Mouse (Mus musculus) neural tube, embryonic 13.5 days (tissue): Measurements from ENCODE around the gene Zbtb42. TPM values are rescaled to one million over a fixed set of nuclear protein-coding genes. Genes with fewer than 3 reads are reported as not detected.

ENCODE experiments used
- ATAC-seq: fragments of 200-750 bp; cut with Nextera tagmentation; 2 replicates; pipeline ENCODE4 v1.8.0; 2017; ENCODE audit warnings: low read depth, mild to moderate bottlenecking, moderate TSS enrichment, moderate library complexity
- H3K27ac ChIP-seq: fragments of 300-500 bp; sonication (generic); replicated peaks from 2 replicates; pipeline ENCODE4 v1.5.1; 2015; ENCODE audit warnings: moderate library complexity, mild to moderate bottlenecking, inconsistent platforms
- H3K27me3 ChIP-seq: fragments of 300-500 bp; sonication (generic); 2 replicates; pipeline ENCODE4 v1.6.1; 2015; ENCODE audit warnings: mild to moderate bottlenecking, inconsistent platforms
- H3K36me3 ChIP-seq: fragments of 300-500 bp; sonication (generic); 2 replicates; pipeline ENCODE4 v1.6.1; 2015; ENCODE audit warnings: mild to moderate bottlenecking, inconsistent platforms
- H3K4me1 ChIP-seq: fragments of 300-500 bp; sonication (generic); replicated peaks from 2 replicates; pipeline ENCODE4 v1.6.1; 2015; ENCODE audit warnings: inconsistent platforms
- H3K4me2 ChIP-seq: fragments of 300-500 bp; sonication (generic); 2 replicates; pipeline ENCODE4 v1.6.1; 2015; ENCODE audit warnings: inconsistent platforms, mild to moderate bottlenecking, moderate library complexity
- H3K4me3 ChIP-seq: fragments of 300-500 bp; sonication (generic); 2 replicates; pipeline ENCODE4 v1.5.1; 2015; ENCODE audit warnings: mild to moderate bottlenecking, inconsistent platforms
- H3K9ac ChIP-seq: fragments of 300-500 bp; sonication (generic); 2 replicates; pipeline ENCODE4 v1.6.1; 2015; ENCODE audit warnings: moderate library complexity, mild to moderate bottlenecking, inconsistent platforms
- H3K9me3 ChIP-seq: fragments of 300-500 bp; sonication (generic); 2 replicates; pipeline ENCODE4 v1.6.1; 2016; ENCODE audit warnings: inconsistent platforms
- WGBS: fragments of 180-500 bp; shearing (Covaris S2); methylation state at CpG from one replicate; pipeline ENCODE4 v1.1.7; 2015; 5-methylcytosine and 5-hydroxymethylcytosine counted together
- polyA plus RNA-seq: library from polyadenylated mRNA; unstranded; fragments of >200 nt; fragmentation: Nextera tagmentation; extraction: Ambion mirVana; gene quantifications from 2 replicates; pipeline ENCODE4 v1.2.1, GENCODE M21; 2015

Zbtb42 gene
- polyA plus RNA-seq, 1 experiment from 2014 or later, result 2.1 TPM

DNA sequence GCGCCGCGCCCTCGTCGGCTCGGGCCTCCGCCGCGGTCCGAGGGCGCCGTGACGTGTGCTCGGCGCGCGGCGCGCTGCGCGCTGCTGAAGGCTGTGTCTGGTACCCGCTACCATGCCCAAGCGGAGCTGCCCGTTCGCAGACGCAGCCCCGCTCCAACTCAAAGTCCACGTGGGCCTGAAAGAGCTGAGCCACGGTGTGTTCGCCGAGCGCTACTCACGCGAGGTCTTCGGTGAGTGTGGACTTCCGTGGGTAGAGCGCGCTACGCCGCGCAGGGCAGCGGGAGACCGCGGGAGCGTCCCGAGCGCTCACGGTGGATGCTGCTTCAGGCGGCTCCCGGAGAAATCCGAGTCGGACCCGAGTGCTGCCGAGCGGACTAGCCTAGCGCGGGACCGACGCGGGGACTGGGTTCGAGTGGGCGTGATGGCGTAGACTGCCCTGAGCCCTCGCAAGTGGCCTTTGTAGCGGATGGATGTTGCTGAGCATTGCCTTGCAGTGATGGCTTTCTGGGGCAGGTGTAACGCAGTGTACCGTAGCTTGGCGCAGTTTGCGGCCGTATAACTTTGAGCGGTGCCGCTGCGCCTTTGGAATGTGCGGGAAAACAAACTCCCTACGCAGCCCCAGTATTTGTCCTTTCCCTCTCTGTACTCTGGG lies 33.6 kb upstream of the Zbtb42 start:
- peak overlapping the region; percentile 93 for H3K4me2 ChIP-seq
- ATAC-seq, result no peak
- H3K4me1 ChIP-seq, result peaks cover 28% of the 10 kb centered on the region
- peak overlapping the region; percentile 69 for H3K4me3 ChIP-seq
- no peaks in the 10 kb centered on the region for H3K9me3 ChIP-seq
- H3K27me3 ChIP-seq, result no peaks in the 10 kb centered on the region
- under 1% methylated on average over 75 of the region's 75 CpGs for WGBS
- H3K9ac ChIP-seq, result peak overlapping the region; percentile 76
- peaks cover 29% of the 10 kb centered on the region for H3K36me3 ChIP-seq
- H3K27ac ChIP-seq, result peak overlapping the region; percentile 82

DNA sequence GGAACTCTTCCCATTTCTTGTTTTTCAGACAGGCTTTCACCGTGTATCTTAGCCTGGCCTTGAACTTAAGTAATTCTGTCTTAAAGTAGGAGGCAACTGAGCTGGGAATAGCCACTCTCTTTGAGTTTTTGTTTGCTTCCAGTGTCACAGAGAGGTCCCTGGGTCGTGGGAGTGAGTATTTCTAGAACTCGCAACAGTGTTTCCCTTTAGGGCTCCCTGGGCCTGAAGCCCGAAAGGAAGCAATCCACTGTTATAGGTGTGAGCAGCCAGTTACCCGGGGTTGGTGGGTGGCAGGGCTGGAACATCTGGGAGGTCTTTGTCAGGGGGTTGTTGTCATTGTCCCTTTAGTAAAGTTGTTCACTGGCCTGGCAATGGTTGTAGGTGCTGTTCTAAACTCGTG lies 32.5 kb upstream of the Zbtb42 start:
- Histone ChIP-seq H3K4me2 (peak overlapping the region; percentile 93), H3K27ac (no peak overlapping the region), H3K36me3 (peaks cover 41% of the 10 kb centered on the region), H3K9me3 (no peaks in the 10 kb centered on the region), H3K27me3 (no peaks in the 10 kb centered on the region), H3K9ac (peak overlapping the region; percentile 76), H3K4me3 (peak overlapping the region; percentile 69), H3K4me1 (peaks cover 28% of the 10 kb centered on the region)
- 48% methylated on average over 6 of the region's 6 CpGs for WGBS
- no peak for ATAC-seq

DNA sequence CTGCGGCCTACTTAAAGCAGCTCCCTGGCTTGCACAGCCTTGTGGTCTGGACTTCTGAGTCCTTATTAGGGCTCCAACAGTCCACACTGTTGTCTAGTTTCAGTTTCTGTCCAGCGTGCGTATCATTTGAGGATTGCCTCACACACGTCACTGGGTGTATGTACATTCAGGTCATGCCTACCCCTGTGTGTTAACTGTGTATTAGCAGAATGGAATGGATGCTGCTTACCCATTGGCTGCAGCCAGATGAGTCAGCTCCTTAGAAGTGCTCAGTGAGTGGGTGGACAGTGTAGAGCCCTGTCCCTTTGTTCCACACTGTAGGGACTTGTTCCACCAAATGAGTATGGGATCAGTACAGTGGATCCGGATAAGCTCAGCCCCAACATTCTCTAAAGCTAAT lies 30.5 kb upstream of the Zbtb42 start:
- Histone ChIP-seq H3K27ac (no peak overlapping the region), H3K27me3 (no peaks in the 10 kb centered on the region), H3K4me3 (no peak overlapping the region), H3K4me1 (peaks cover 28% of the 10 kb centered on the region), H3K9me3 (no peaks in the 10 kb centered on the region), H3K36me3 (peaks cover 58% of the 10 kb centered on the region), H3K4me2 (no peak overlapping the region), H3K9ac (no peak overlapping the region)
- 98% methylated on average over 5 of the region's 5 CpGs for WGBS
- no peak for ATAC-seq

DNA sequence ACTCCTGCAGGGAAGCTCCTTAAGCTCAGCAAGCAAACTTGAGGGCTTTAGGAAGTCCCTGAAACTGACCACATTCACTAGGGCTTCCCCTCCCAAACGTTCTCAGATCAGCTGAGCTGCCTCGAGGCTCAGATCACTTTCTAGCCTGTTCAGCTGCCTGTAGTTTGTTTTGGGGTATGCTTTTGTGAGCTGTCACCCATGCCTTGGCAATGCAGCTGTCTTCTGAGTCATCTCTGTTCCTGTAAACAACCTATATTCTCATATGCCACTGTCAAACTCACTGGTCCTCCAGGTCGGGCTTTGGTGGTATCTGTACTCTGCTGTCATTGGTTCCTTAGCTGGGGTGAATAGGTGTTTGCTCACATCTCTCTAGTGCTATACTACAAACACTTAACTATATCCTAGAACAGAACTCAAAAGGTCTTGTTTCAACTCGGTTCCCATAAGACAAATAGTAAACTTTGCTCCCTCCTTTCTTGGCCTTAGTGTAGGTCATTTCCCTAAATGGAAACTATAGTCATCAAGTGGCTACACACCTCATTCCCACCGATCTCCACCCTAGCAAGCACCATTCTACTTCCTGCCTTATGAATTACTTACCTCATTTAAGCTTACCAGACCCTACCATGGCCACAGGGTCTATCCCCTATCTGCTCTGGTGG lies 26.7 kb upstream of the Zbtb42 start:
- Histone ChIP-seq H3K9me3 (no peaks in the 10 kb centered on the region), H3K36me3 (peaks cover 95% of the 10 kb centered on the region), H3K9ac (no peak overlapping the region), H3K4me2 (no peak overlapping the region), H3K4me3 (no peak overlapping the region), H3K27me3 (no peaks in the 10 kb centered on the region), H3K4me1 (peaks cover 13% of the 10 kb centered on the region), H3K27ac (no peak overlapping the region)
- ATAC-seq, result no peak
- WGBS, result 84% methylated on average over 5 of the region's 5 CpGs

DNA sequence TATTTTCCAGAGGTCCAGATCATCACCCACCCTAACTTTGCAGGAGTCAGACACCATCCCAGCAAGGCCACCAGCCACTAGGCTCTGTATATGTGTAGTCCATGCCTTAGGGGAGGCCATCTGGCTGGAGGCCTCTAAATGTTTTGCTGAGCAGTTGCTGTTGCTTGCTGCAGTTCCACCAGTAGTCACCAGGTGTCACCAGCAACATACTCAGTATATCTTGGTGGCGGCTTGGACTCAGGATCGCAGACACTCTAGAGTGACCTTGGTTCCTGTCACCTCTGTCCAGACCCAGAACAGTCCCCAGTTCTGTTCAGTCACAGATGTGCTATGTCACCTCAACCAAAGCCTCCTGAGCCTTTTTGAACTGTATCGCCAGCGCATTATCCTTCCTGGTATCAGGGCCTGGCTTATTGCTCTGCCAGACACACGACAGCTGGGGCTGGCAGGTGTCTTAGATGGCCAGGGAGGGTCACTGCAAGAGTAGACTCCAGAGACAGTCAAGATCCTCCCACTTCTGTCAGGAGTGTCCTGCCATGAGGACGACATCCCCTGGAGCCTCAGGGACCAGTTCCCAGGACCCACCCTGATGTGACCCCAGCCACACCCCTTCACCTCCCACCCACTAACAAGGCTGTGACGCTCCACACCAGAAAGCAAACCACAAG lies 25.3 kb upstream of the Zbtb42 start:
- H3K36me3 ChIP-seq, result peaks cover 96% of the 10 kb centered on the region
- H3K9me3 ChIP-seq, result no peaks in the 10 kb centered on the region
- ATAC-seq, result peak; percentile 51; the same call in 1 of the 2 replicates
- no peaks in the 10 kb centered on the region for H3K27me3 ChIP-seq
- no peak overlapping the region for H3K4me2 ChIP-seq
- H3K4me3 ChIP-seq, result no peak overlapping the region
- no peak overlapping the region; the same call in 1 of the 2 replicates for H3K27ac ChIP-seq
- no peak overlapping the region for H3K9ac ChIP-seq
- peaks cover 12% of the 10 kb centered on the region for H3K4me1 ChIP-seq
- WGBS, result 48% methylated on average over 7 of the region's 7 CpGs

DNA sequence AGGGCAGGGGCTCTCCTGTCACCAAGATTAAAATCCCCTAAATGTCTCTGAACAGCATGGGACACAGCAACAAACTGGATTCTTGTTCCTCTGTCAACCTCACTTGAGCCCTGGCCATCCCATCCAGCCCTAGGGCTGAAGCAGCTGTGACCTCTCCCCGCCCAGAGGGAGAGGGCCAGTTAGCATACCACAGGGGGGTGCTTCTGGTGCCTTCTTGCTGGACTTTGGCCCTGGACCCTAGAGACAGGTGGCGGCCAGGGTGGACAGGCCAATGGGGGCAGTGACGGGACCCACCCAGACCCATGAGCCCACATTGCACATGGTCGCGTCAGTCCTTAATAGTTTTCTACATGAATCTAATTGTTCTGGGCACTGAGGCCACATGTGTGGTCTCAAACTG lies 24.6 kb upstream of the Zbtb42 start:
- H3K36me3 ChIP-seq, result peaks cover 96% of the 10 kb centered on the region
- no peaks in the 10 kb centered on the region for H3K27me3 ChIP-seq
- H3K4me1 ChIP-seq, result peaks cover 19% of the 10 kb centered on the region
- no peak overlapping the region for H3K4me3 ChIP-seq
- H3K9ac ChIP-seq, result no peak overlapping the region
- no peaks in the 10 kb centered on the region for H3K9me3 ChIP-seq
- 83% methylated on average over 5 of the region's 5 CpGs for WGBS
- ATAC-seq, result no peak
- H3K4me2 ChIP-seq, result no peak overlapping the region
- 0 out of 2 replicates have a peak overlapping the region, but pooled peaks have one; percentile 11 for H3K27ac ChIP-seq

DNA sequence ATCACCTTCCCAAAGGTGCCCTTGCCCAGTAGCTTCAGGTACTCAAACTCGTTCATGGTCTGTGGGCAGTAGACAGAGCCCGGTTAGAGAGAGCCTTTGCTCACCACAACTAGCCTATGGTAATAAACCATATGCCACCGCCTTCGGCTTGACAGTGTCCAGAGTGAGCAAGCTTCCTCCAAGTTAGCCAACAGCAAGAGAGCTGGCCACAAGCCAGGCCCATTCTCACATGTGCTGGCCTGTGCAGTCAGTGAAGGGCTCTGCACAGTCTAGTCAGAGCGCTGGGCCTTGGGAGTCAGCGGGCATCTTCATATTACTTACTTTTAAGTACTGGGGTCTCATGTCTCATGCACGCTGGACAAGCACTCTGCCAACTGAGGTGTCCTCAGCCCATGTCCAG lies 20.0 kb upstream of the Zbtb42 start:
- H3K4me2 ChIP-seq, result no peak overlapping the region
- ATAC-seq, result no peak
- H3K27ac ChIP-seq, result 0 out of 2 replicates have a peak overlapping the region, but pooled peaks have one; percentile 5
- H3K4me1 ChIP-seq, result peaks cover 59% of the 10 kb centered on the region
- 93% methylated on average over 7 of the region's 7 CpGs for WGBS
- no peaks in the 10 kb centered on the region for H3K9me3 ChIP-seq
- peaks cover 95% of the 10 kb centered on the region for H3K36me3 ChIP-seq
- no peak overlapping the region for H3K4me3 ChIP-seq
- 0 out of 2 replicates have a peak overlapping the region, but pooled peaks have one; percentile 5 for H3K9ac ChIP-seq
- H3K27me3 ChIP-seq, result no peaks in the 10 kb centered on the region

DNA sequence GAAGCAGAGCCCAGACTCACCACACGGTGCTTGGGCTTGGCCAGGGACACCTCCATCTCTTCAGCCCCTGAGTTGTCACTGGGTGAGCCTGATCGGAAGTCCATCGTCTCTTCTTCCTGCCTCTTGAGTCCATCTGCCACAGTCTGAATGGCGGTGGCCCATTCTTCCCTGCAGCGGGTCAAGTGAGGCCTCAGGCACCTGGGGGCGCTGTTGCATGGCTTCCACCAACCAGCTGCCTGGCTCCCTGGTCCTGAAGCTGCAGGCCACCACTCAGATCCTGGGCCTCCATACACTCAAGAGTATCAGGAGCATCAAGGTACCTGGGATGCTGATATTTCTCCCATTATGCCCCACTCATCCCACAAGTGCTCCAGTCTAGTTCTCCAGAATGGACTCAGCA lies 19.5 kb upstream of the Zbtb42 start:
- peaks cover 90% of the 10 kb centered on the region for H3K36me3 ChIP-seq
- H3K4me2 ChIP-seq, result no peak overlapping the region
- no peaks in the 10 kb centered on the region for H3K27me3 ChIP-seq
- ATAC-seq, result no peak
- H3K9me3 ChIP-seq, result no peaks in the 10 kb centered on the region
- H3K27ac ChIP-seq, result 0 out of 2 replicates have a peak overlapping the region, but pooled peaks have one; percentile 5
- 79% methylated on average over 6 of the region's 6 CpGs for WGBS
- H3K4me1 ChIP-seq, result peaks cover 60% of the 10 kb centered on the region
- no peak overlapping the region for H3K9ac ChIP-seq
- no peak overlapping the region for H3K4me3 ChIP-seq

DNA sequence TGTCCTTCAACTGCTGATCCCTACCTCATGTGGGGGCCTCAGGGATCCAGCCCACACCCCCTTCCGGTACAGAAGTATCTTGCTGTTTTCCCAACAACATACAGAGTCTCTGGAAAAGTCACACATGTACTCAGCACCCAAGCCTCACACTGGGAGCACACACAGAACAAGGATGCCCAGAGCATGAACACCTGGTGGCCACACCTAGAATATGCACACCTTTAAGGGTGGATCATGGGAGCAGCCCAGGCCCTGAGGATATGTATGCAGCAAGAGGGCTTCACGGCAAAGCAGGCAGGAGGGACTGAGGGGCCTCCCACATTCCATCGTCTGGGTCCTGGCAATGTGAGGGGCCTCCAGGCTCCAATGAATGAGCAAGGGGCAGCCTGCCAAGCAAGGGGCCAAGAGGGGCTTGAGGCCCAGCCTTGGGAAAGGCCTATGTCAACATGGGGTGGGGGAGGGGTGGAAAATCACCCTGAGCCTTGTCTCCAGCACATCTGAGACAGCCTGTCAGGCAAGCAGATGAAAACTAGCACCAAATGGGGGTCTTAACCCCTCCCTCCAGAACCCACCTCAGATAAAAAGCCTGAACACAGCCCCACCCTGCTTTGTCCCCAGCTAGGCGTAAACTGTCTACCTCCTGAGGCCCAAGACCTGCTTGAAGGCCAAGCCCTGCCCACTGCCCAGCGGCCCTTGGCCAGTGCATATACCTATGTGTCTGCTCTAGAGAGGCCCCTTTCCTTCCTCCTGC lies 17.9 kb upstream of the Zbtb42 start:
- WGBS, result 33% methylated on average over 5 of the region's 5 CpGs
- Histone ChIP-seq H3K9me3 (no peaks in the 10 kb centered on the region), H3K27me3 (no peaks in the 10 kb centered on the region), H3K9ac (peak overlapping the region; percentile 48; the same call in 1 of the 2 replicates), H3K36me3 (peaks cover 78% of the 10 kb centered on the region), H3K4me1 (peaks cover 73% of the 10 kb centered on the region), H3K4me2 (peak overlapping the region; percentile 30), H3K4me3 (no peak overlapping the region), H3K27ac (peak overlapping the region; percentile 96)
- peak; percentile 19 for ATAC-seq

DNA sequence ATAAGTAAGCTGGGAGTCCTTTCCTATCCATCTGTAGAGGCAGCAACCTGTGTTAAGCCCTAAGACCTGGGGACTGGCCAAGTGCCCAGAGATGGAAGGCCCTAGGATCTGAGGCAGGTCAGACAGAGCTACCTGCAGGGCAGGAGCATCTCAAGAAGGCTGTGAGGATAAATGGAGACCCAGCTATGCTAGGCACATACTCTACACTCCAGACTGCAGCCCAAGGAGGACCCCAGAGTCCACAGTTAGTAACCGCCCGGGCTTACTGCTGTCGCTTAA lies 17.4 kb upstream of the Zbtb42 start:
- H3K4me3 ChIP-seq, result no peak overlapping the region
- H3K4me1 ChIP-seq, result peaks cover 78% of the 10 kb centered on the region
- WGBS, result 79% methylated on average over 3 of the region's 3 CpGs
- H3K9ac ChIP-seq, result peak overlapping the region; percentile 48; the same call in 1 of the 2 replicates
- peak overlapping the region; percentile 30; the same call in 1 of the 2 replicates for H3K4me2 ChIP-seq
- no peak for ATAC-seq
- peak overlapping the region; percentile 96 for H3K27ac ChIP-seq
- H3K36me3 ChIP-seq, result peaks cover 73% of the 10 kb centered on the region
- no peaks in the 10 kb centered on the region for H3K27me3 ChIP-seq
- no peaks in the 10 kb centered on the region for H3K9me3 ChIP-seq

DNA sequence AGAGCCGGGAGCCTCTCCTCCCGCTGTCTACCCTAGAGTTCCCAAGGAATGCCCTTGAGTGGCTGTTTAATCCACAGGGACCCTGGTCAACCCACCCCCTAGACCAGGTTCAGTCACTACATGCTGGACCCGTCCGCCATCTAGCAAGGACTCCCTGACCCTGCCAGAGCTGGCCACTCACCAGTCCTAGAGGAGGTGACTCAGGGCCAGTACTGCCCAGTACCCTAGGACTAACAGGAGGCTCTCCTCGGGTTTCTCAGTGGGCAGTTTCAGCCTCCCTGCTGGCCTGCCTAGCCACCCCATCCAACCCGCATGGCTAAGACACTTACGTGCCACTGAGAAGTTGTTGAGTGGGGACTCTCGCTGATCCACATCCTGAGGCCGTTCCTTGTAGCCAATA lies 16.8 kb upstream of the Zbtb42 start:
- Histone ChIP-seq H3K9me3 (no peaks in the 10 kb centered on the region), H3K27ac (peak overlapping the region; percentile 96), H3K4me2 (no peak overlapping the region), H3K36me3 (peaks cover 67% of the 10 kb centered on the region), H3K9ac (peak overlapping the region; percentile 13; the same call in 1 of the 2 replicates), H3K4me1 (peaks cover 84% of the 10 kb centered on the region), H3K27me3 (no peaks in the 10 kb centered on the region), H3K4me3 (no peak overlapping the region)
- WGBS, result 80% methylated on average over 9 of the region's 9 CpGs
- ATAC-seq, result no peak

DNA sequence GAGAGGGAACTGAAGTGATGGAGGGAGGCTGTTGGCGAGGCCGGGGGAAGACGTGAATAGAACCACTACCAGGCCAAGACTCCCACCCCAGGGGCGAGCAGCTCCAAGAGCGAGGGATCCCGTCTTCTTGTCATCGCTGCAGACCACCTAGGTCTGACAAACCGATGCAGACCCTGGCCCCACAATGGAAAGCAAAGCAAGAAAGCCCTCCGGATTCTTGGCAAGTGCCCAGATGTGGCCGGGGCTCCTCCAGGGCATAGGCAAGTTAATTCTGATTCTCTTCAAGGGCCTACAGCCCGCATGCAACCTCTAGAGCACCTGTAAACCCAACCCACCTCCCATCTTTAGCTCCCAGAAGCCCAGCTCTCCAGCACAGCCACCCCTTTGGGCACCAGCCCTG lies 15.3 kb upstream of the Zbtb42 start:
- WGBS, result 57% methylated on average over 11 of the region's 11 CpGs
- H3K36me3 ChIP-seq, result peaks cover 67% of the 10 kb centered on the region
- peak overlapping the region; percentile 60 for H3K9ac ChIP-seq

More for the DNA sequence above, 15.3 kb upstream of the Zbtb42 start:
- peak overlapping the region; percentile 96 for H3K27ac ChIP-seq
- H3K4me2 ChIP-seq, result peak overlapping the region; percentile 42
- H3K4me1 ChIP-seq, result peaks cover 98% of the 10 kb centered on the region
- no peak for ATAC-seq
- H3K9me3 ChIP-seq, result no peaks in the 10 kb centered on the region
- H3K27me3 ChIP-seq, result no peaks in the 10 kb centered on the region
- no peak overlapping the region for H3K4me3 ChIP-seq
